ENCODE assay signal across 15 mouse cellular contexts in the genomic region with DNA sequence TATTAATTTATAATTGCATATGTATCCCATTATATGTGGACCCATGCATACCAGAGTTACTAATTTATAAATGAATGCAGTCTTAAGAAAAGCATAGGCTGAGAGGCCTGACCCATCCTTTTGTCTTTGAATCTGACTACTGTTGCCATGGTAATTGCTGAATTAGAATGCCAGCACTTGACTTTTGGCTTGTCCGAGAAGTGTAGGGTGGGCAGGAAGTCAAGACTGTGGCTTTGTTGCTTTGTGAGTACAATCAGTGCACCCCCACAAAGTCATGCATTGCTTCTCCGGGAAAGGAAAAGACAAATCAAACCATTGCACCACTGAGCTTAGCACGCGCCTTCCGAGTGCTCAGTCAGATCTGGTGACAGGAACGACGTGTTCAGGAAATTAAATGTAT.
"Had no signal": no experiment of that assay in that cellular context is flagged by ENCODE, and none has a peak within 500 bp of the region (broad histone marks: within the 10 kb centered on the region; RNA-seq: fewer than 3 reads in every experiment).

No protein-coding gene starts in this region.

- ATAC-seq: midbrain, embryonic 15.5 days had no signal

- H3K27ac ChIP-seq: left cerebral cortex, adult 2 months; limb, embryonic 12.5 days; liver, embryonic 13.5 days; midbrain, embryonic 10.5 days; midbrain, embryonic 15.5 days; neural tube, embryonic 13.5 days; stomach, embryonic 15.5 days had no signal

- H3K27me3 ChIP-seq: limb, embryonic 12.5 days; liver, embryonic 13.5 days; midbrain, embryonic 15.5 days; neural tube, embryonic 13.5 days; stomach, embryonic 15.5 days had no signal

- H3K4me2 ChIP-seq: limb, embryonic 12.5 days; liver, embryonic 13.5 days; midbrain, embryonic 15.5 days; neural tube, embryonic 13.5 days; stomach, embryonic 15.5 days had no signal

- DNase-seq: kidney, adult 2 months; kidney, postnatal 25 days; liver; liver, embryonic 13.5 days; lung, adult 18-20 months; lung, postnatal 36 days; retina, postnatal 1 day; thymus, adult 2 months; thymus, postnatal 25 days had no signal

- H3K4me1 ChIP-seq: limb, embryonic 12.5 days; midbrain, embryonic 15.5 days; neural tube, embryonic 13.5 days; stomach, embryonic 15.5 days had no signal

- H3K4me3 ChIP-seq: left cerebral cortex, adult 2 months; limb, embryonic 12.5 days; liver, embryonic 13.5 days; midbrain, embryonic 10.5 days; midbrain, embryonic 15.5 days; neural tube, embryonic 13.5 days; stomach, embryonic 15.5 days had no signal

- H3K9ac ChIP-seq: limb, embryonic 12.5 days; liver, embryonic 13.5 days; midbrain, embryonic 15.5 days; neural tube, embryonic 13.5 days; stomach, embryonic 15.5 days had no signal

- H3K9me3 ChIP-seq: stomach, embryonic 15.5 days had no signal
